Mouse (Mus musculus) splenic B cell, adult 2 months (primary cell): Measurements from ENCODE around the gene Ipmk.

ENCODE experiments used
- DNase-seq: peaks from one replicate; pipeline ENCODE4 v3.0.0-alpha.2; 2011; ENCODE audit warnings: low read depth, low spot score
- H3K27me3 ChIP-seq: 2 replicates; pipeline ENCODE4 v1.6.1; 2012; ENCODE audit warnings: mild to moderate bottlenecking, low read length, moderate library complexity, mixed read lengths; ENCODE audit not compliant: control insufficient read depth, poor library complexity, insufficient read depth, severe bottlenecking
- H3K36me3 ChIP-seq: 2 replicates; pipeline ENCODE4 v1.6.1; 2012; ENCODE audit warnings: mild to moderate bottlenecking, low read length, moderate library complexity, mixed read lengths; ENCODE audit not compliant: control insufficient read depth, poor library complexity, insufficient read depth, severe bottlenecking

Gene Ipmk

GRCm38 (mm10) chr10:71346106-71346505 is 1.5 kb upstream of the Ipmk start:
- no peak for DNase-seq
- Histone ChIP-seq H3K36me3 (no peaks in the 10 kb centered on the region), H3K27me3 (no peaks in the 10 kb centered on the region)

GRCm38 (mm10) chr10:71346722-71347508 is 648 bp upstream of the Ipmk start:
- H3K27me3 ChIP-seq, result no peaks in the 10 kb centered on the region
- DNase-seq, result peak; percentile 27
- no peaks in the 10 kb centered on the region for H3K36me3 ChIP-seq

GRCm38 (mm10) chr10:71347964-71348636 is 537 bp downstream of the Ipmk start:
- Histone ChIP-seq H3K27me3 (no peaks in the 10 kb centered on the region), H3K36me3 (no peaks in the 10 kb centered on the region)
- no peak for DNase-seq

GRCm38 (mm10) chr10:71348637-71349280 is 1.2 kb downstream of the Ipmk start:
- H3K36me3 ChIP-seq, result no peaks in the 10 kb centered on the region
- no peaks in the 10 kb centered on the region for H3K27me3 ChIP-seq
- peak; percentile 29 for DNase-seq

DNA sequence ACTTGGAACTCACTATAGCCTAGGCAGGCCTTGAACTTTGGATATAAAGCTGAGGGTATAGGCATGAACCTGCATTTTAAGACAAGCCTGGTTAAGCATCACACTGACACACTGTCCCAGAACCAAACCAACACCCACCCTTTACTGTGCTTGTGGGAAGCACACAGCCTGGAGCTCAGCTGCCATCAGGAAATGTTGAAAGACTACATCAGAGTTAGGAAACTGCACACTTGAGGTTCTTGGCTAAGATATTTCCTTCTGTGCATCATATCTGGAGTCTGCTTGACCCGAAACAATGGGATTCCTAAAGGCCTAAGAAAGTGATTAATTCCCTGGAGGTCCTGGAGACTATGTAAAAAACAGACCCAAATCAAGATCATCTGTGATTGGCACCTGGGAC is 1.7 kb downstream of the Ipmk start:
- Histone ChIP-seq H3K36me3 (no peaks in the 10 kb centered on the region), H3K27me3 (no peaks in the 10 kb centered on the region)
- no peak for DNase-seq

DNA sequence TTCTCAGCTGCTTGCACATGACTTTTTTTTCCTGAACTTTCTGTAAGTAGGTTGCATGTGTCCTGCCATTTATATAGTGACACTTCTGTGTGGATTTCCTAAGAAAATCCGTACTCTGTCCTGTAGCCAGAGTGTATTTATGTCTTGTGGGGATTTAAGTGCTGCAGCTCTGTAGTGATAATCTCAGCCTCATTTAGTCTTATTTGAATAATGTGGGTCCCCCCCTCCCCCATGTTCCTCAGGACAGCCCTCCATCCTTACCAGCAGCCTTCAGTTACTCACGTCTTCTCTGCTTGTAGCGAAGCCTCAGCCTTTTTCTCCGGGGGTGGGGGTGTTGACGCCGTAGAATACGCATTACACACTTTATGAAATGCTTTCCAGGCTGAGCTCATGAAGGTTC is 3.7 kb downstream of the Ipmk start:
- no peak for DNase-seq
- H3K36me3 ChIP-seq, result no peaks in the 10 kb centered on the region
- H3K27me3 ChIP-seq, result no peaks in the 10 kb centered on the region

GRCm38 (mm10) chr10:71353850-71354249 is 6.3 kb downstream of the Ipmk start:
- Histone ChIP-seq H3K27me3 (no peaks in the 10 kb centered on the region), H3K36me3 (no peaks in the 10 kb centered on the region)
- no peak for DNase-seq

- no peaks in the 10 kb centered on the region for H3K27me3 ChIP-seq
- DNase-seq, result no peak
- H3K36me3 ChIP-seq, result no peaks in the 10 kb centered on the region
These were observed 7.4 kb downstream of the Ipmk start for GRCm38 (mm10) chr10:71354947-71355346.

- H3K27me3 ChIP-seq, result no peaks in the 10 kb centered on the region
- no peaks in the 10 kb centered on the region; the same call in 1 of the 2 replicates for H3K36me3 ChIP-seq
- no peak for DNase-seq
These were observed 13.5 kb downstream of the Ipmk start for GRCm38 (mm10) chr10:71361044-71361443.

DNA sequence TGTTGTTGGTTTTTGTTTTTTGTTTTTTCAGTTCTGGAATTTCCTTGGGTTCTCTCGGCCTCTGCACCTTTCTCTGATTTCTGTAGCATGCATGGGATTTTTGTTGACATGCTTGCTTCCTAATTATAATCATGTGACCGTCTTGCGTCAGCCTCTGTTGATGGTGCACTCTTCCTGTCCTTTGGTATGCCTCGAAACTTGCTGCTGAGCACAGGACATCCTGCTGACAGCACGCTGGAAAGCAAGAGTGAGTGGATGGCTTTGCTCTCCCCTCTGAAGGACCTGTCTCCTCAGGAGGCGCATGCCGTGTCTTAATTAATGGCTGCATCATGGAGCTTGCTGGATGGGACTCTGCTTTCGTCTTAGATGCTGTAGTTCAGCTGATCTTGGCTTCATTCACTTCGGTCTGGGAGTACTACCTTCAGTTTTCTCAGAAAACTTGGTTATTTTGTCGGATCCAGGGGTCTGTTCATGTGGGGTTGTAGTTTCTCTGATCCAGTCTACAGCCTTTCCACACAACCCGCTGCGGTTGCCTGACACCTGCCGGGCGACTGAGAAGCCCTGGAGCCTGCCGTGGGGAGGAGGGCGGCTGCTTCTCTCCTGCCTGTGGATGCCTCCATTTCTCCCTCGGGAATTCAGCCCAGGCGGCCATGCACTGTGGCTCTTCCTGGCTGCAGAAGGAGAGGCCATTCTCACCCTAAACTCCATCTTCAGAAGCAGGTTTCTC is 14.4 kb downstream of the Ipmk start:
- Histone ChIP-seq H3K27me3 (no peaks in the 10 kb centered on the region), H3K36me3 (no peaks in the 10 kb centered on the region; the same call in 1 of the 2 replicates)
- peak; percentile 48 for DNase-seq

- Histone ChIP-seq H3K27me3 (no peaks in the 10 kb centered on the region), H3K36me3 (no peaks in the 10 kb centered on the region; the same call in 1 of the 2 replicates)
- DNase-seq, result no peak
These were observed 15.9 kb downstream of the Ipmk start for GRCm38 (mm10) chr10:71363440-71363839.

DNA sequence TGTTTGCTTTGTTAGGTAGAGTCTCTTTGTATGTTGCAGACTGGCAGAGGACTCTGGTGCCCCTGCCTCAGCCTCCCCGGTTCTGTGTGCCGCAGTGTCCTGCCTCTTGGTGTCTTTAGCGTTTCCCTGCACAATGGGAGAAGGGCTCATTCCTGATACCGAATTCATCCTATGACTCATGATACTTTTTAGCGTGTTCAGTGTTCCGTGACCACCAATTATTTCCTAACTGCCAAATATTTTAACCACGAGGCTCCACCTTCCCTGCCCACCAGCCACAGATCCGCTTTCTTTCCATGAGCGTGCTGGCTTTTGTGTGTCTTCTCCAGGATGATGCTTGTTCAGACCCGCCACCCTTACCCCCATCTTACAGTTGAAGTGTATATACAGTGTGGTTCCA is 16.3 kb downstream of the Ipmk start:
- no peak for DNase-seq
- Histone ChIP-seq H3K27me3 (no peaks in the 10 kb centered on the region), H3K36me3 (no peaks in the 10 kb centered on the region; the same call in 1 of the 2 replicates)

GRCm38 (mm10) chr10:71368128-71368940 is 20.8 kb downstream of the Ipmk start:
- Histone ChIP-seq H3K27me3 (no peaks in the 10 kb centered on the region), H3K36me3 (no peaks in the 10 kb centered on the region; the same call in 1 of the 2 replicates)
- no peak for DNase-seq

DNA sequence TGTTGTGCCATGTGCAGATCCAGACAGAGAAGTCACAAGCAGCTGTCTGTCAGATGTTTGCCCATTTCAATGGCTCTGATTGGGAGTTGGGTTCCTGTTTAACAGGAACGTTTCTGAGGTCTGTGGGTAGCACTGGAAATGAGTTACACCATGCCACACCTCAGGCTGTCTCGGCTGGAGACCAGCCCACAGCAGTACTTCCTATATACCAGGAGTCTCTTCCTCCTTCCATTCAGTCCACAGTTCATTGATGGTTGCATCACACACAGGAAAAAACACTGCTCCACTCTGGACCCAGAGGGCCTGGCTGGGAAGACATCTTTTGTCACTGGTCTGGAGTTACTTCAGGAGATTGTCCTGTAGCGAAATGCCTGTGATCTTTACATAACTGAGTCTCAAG is 21.9 kb downstream of the Ipmk start:
- H3K36me3 ChIP-seq, result peaks cover 4% of the 10 kb centered on the region; the same call in 1 of the 2 replicates
- no peak for DNase-seq
- no peaks in the 10 kb centered on the region for H3K27me3 ChIP-seq
